Mouse (Mus musculus): ENCODE data around the gene Rab21.

Rab21 gene

GRCm38 (mm10) chr10:115270612-115271390 is 44.6 kb downstream of the Rab21 start:
- DNase-seq, result no peak

DNA sequence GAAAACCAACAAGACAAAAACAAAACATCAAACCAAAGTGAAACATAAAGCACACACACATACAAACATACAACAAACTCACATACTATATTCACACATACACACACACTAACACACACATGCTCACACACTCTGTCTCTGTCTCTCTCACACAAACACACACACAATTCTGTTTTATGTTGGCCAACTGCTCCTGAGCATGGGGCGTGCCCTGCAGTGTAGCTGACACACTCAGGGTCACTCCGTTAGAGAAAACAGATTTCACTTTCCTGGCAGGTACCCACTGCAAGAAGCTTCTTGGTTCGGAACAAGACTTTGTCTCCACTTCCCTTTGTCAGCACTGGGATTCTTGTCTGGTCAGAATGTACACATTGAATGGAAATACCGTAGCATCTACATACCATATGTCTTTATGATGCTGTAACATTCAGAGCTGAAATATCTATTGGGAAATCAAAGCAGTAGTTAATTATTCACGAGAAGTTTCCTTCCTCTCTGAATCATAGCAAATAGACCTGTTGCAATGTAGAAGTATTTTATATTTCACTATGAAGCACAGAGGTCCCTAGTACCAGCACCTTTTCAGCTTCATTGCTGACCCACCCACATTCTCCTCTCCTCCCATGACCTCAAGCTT is 52.4 kb downstream of the Rab21 start:
- DNase-seq, result no peak

DNA sequence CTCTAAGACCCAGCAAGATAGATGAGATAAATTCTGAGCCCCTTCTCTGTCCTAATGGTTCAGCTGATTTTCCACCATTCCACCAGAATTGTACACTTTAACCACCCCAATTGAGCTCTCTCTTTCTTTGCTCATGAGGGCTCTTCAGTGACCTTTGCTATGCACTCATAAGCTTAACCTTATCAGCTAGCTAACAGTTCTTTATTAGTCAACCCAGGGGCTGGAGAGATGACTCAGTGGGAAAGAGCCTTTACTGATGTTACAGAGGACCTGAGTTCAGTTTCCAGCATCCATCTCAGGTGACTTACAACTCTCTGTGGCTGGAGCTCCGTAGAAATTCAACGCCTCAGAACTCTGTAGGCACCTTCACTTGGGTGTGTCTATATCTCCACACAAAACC is 53.1 kb downstream of the Rab21 start:
- DNase-seq, result no peak

GRCm38 (mm10) chr10:115261428-115261827 is 54.0 kb downstream of the Rab21 start:
- no peak for DNase-seq

DNA sequence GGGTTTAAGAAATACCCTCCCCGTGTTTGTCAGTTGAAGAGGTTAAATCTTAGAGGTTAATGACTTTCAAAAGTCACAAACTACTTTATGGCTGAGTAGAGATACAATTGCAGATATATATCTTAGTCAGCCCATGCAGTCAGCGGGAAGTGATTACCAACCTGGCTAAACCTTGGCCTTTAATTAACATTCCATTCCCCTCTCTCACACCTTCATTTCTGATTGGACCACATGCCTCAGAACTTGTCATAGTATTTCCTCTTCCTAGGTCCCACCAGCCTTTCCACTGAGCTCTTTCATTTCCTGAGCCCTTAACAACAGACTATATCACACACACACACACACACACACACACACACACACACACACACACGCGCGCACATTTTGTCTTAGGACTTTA is 59.2 kb downstream of the Rab21 start:
- DNase-seq, result no peak

DNA sequence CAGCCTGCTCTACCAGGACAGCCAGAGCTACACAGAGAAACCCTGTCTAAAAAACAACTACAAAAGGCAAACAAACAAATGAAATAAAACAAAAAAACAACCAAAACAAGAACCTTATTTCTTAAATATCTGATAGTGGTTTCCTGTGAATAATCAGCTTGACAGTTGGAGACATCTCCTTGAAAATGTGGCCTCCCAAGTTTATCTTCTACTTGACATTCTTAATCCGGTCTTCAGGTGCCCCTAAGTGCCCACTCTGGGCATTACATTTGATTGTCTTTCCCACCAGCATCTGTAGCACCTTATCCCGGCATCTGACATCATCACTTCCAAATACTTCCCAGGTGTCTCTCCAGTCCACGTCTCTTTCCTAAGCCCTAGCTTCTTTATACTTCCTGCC is 61.9 kb downstream of the Rab21 start:
- DNase-seq, result no peak

DNA sequence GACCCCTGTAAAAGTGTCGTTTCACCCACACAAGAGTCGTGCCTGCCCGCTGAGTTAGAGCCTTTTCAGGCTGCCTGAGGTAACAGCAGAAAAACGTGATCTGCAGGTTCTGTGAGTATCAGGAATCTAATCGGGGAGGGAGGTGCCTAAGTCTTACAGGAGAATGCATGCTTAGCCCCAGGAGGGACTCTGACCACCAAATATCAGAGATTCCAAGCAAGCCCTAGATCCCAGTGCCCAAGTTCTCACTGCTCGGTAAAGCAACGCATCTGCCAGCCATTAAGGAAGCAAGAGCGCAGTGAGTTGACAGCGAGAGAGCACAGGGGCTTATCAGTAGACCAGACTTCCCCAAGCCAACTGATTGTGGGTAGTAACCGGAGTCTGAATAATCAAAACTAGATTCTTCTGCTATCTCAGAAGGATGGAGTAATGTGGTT is 63.1 kb downstream of the Rab21 start:
- peak in 1 of 2 experiments; percentile 18 for DNase-seq

GRCm38 (mm10) chr10:115251088-115251934 is 64.1 kb downstream of the Rab21 start, which contains the start of gene Tbc1d15:
Gene Tbc1d15, minus strand, starts transcription at chr10:115251467.
- peak; percentile 96 to 97 for DNase-seq

- no peak for DNase-seq
These were observed 64.9 kb downstream of the Rab21 start for GRCm38 (mm10) chr10:115250235-115251087.

DNA sequence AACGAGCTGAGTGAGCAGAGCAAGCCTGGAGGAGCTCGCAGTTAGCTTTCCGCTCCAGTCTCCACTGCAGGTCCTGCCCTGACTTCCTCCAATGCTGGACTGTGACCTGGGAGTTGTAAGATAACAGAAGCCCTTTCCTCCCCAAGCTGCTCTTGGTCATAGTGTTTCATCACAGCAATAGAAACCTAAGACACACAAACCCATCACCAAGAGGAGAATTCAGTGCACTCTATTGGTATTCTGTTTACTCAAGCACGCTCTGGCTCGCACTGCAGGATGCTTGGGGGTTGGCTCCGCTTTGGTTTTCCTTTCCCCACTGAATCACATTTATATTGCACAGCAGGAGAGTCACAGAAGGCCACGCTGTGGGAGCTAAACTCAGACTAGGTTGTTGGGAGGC is 67.4 kb downstream of the Rab21 start:
- DNase-seq, result no peak

DNA sequence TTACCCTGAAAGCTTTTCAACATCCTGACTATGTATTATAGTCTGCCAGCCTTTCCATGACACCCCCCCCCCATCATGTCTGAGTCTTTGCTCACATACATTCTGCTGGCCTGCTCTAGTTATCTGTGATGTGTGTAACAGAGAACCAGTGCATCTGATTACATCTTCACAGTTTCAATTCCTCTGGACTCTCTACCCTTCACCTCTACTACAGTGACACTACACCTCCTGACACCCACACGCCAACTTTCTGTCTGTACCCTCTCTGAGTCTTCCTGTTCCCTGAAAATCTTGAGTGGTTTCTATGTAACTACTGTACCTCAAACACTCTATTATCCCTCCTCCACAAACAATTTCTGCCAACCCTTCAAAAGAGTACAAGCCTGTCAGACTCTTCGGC is 69.9 kb downstream of the Rab21 start:
- DNase-seq, result no peak

- no peak for DNase-seq
These were observed 74.3 kb downstream of the Rab21 start for GRCm38 (mm10) chr10:115241082-115241595.

GRCm38 (mm10) chr10:115237931-115238330 is 77.5 kb downstream of the Rab21 start:
- DNase-seq, result no peak

Measured in spleen, adult 18-20 months (tissue).